Mouse (Mus musculus) layer of hippocampus, postnatal 25 days (tissue): Measurements from ENCODE around the gene Dennd2c. TPM values are rescaled to one million over a fixed set of nuclear protein-coding genes. Genes with fewer than 3 reads are reported as not detected.
"Not testable (repeated sequence)": the region's sequence is repeated elsewhere in the genome, so short reads cannot be mapped to it uniquely, and the experiment has no call there.

Experiments used
- DNase-seq, 2 experiments: peaks; one replicate each; pipeline ENCODE4 v3.0.0; 2022; ENCODE audit warnings: mixed read lengths in 2 of 2, low spot score in 1 of 2; ENCODE audit errors: extremely low spot score in 1 of 2
- total RNA-seq, 2 experiments: library from RNA; stranded (reverse); gene quantifications; 2 replicates each; pipeline ENCODE4 v1.2.3; 2021

Gene Dennd2c
- total RNA-seq, 2 experiments from 2014 or later = 0.30 to 0.73 TPM

GRCm38 (mm10) chr3:103107565-103108240 lies 5.3 kb downstream of the Dennd2c start:
- no peak for DNase-seq

- DNase-seq = no peak
Measured at GRCm38 (mm10) chr3:103112216-103112615, 9.8 kb downstream of the Dennd2c start.

GRCm38 (mm10) chr3:103123636-103124035 lies 21.2 kb downstream of the Dennd2c start:
- DNase-seq = no peak

DNA sequence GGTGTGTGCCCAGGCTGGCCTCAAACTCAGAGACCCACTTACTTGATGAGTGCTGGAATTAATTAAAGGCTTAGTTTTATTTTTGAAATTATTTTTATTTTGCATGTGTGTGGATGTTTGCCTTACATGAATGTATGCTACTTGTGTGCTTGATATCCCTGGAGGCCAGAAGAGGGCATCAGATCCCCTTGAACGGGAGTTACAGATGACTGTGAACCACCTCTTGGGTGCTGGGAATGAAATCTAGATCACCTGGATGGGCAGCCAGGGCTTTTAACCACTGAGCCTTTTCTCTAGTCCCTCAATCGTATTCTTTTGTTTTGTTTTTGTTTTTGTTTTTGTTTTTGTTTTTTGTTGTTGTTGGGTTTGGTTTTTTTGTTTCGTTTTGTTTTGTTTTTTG lies 23.7 kb downstream of the Dennd2c start:
- no peak for DNase-seq

GRCm38 (mm10) chr3:103127177-103127576 lies 24.8 kb downstream of the Dennd2c start:
- DNase-seq = no peak

GRCm38 (mm10) chr3:103127721-103128120 lies 25.3 kb downstream of the Dennd2c start:
- DNase-seq = no peak

- no peak for DNase-seq
Measured at GRCm38 (mm10) chr3:103128251-103128650, 25.8 kb downstream of the Dennd2c start.

DNA sequence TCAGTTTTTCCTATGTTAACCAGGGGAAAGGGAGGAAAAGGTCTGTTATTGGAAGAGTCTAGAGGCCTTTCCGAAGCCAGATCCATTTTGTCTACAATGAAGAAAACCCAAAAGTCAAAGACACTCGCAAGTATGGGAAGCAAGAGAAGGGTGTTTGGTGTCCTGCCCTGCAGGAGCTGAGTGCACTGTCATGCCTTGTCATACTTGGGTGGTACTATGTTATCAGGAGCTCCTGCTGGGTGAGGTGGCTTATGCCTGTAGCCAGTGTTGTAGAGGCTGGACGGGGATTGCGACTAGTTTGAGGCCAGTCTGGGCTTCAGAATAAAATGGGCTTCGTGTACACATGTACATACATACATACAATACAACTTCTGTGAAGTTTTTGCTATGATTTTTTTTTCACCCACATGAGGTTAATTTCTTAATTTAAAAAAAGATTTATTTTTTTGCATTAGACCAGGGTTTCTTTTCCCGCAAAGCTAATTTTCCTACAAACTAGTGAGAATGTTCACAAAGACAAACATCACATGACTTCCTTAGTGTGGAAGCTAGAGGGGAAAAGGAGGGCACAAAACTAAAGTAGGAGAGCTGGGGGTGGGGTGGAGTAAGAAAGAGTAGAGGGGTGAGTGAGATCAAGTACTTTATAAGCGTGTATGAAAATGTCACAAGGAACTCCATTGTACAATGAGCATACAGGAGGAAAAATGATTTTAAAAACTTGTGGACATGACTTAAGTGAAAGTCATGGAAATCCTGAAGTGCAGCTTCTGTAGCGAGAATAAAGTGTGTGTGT lies 27.2 kb downstream of the Dennd2c start:
- no peak for DNase-seq

DNA sequence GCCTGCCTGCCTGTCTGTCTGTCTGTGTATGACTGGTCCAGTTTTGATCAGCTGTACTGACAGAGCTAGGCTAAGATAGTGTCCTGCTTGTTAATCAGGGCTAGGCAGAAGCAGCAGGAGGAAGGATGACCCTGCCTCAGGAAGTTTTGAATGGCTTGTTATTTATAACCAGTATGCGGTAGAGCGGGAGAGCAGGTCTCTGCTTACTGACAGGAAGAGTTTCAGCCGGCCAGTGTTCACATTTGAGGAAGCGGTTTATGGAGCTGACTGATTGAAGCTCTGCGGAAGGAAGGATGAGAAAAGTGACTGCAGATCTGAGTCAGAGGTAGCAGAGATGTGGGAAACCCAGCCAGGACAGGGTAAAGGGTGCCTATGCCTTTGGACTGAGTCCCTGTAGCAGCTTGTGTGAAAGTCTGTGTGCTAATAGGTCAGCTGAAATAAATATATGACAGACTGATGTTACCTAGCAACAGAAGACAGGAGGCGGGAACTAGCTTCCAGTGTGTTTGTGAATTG lies 27.9 kb downstream of the Dennd2c start:
- DNase-seq = no peak

GRCm38 (mm10) chr3:103133098-103133497 lies 30.7 kb downstream of the Dennd2c start:
- DNase-seq = no peak

- DNase-seq = no peak
Measured at GRCm38 (mm10) chr3:103136414-103137077, 34.1 kb downstream of the Dennd2c start.

- no peak for DNase-seq
Measured at GRCm38 (mm10) chr3:103139047-103139446, 36.6 kb downstream of the Dennd2c start.

GRCm38 (mm10) chr3:103140095-103140838 lies 37.9 kb downstream of the Dennd2c start:
- not testable (repeated sequence) for DNase-seq

DNA sequence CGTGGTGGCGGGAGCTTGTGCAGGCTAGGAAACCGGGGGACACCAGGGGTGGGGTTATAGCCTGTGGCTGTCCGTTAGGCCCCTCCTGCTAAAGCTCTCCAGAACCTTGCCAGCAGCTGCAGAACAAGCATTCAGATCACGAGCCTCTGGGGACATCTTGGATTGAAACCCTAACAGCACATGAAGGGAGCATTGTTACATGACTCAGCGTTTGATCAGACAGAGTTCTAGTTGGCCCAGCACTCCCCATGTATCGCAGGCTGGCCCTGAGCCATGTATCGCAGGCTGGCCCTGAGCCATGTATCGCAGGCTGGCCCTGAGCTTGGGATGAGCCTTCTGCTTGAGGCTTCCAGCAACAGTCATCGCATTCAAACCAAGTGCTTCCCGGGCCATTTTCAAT lies 38.9 kb downstream of the Dennd2c start:
- no peak for DNase-seq

- DNase-seq = no peak
Measured at GRCm38 (mm10) chr3:103142366-103142765, 40.0 kb downstream of the Dennd2c start.

DNA sequence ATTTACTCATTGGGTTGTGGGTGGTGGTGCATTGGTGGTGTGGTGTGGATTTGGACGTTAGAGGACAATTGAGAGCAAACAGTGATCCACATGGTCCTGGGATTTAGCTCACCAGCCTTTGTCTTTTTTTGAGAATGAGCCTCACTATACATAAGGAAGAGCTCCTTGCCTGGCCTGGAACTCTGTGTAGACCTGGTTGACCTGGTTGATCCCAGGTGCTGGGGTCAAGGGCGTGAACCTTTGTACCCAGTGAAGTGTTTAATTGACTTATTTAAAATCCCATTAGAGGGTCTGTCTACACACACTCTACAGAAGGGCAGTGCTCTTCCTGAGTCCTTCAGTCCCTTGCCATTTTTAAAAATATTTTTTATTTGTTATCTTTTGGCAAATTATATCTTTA lies 42.9 kb downstream of the Dennd2c start:
- DNase-seq = no peak

GRCm38 (mm10) chr3:103145791-103146190 lies 43.4 kb downstream of the Dennd2c start:
- DNase-seq = no peak

DNA sequence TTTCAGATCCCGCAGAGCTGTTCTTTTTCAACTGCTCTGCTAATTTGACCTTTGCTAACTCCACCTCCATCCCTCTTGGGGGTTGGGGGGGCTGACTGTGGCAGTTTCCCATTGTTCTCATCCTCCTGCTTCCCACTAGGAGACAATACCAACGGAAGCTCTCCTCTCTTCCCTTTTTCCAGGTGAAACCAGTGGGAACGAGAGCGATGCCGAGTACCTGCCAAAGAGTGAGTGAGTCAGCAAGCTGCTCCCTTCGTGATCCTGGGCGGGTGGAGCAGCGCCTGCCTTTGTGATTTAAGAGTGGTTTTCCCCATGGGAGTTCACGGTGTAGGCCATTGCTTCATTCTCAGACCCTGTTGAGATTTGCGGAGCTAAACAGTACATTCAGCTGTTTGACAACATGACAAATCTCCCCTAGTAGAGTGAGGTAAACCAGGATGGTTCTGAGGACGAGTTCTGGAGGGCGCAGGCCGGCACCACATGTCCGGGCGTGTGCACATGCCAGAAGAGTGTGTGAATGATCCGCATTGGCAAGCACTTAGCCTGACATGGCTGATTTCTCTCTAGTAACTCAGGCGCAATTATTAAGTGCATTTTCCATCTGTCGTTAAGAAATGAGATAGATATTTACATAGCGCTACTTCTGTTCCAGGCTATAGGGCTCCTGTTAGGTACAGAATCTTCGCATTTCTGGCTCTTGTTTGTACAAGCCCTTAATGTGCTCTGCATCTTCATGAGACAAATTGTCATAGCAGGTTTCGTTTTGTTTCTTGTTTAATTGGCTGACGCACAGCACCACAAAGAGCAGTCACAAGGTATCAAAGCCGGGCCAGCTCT lies 44.1 kb downstream of the Dennd2c start:
- DNase-seq = no peak

- no peak for DNase-seq
Measured at GRCm38 (mm10) chr3:103147775-103148174, 45.4 kb downstream of the Dennd2c start.

GRCm38 (mm10) chr3:103148941-103149340 lies 46.5 kb downstream of the Dennd2c start:
- DNase-seq = no peak
